Mouse (Mus musculus): ENCODE measurements at regions not wholly inside any gene's neighbourhood (a gene's known extent, or its start where the extent isn't known, plus 50 kb on each side); places are given as distances from the start of the nearest gene placed in this dataset.

- H3K4me1 ChIP-seq (ENCODE audit: control insufficient read depth in 1 of 2, insufficient read depth in 2 of 2, low read length in 2 of 2), result no peaks in the 10 kb centered on the region
- H3K27ac ChIP-seq (ENCODE audit: control insufficient read depth, low read depth, low read length), result no peak overlapping the region
- no peak overlapping the region for H3K4me3 ChIP-seq (ENCODE audit: control insufficient read depth in 1 of 2, insufficient read depth in 1 of 2, low read depth in 2 of 2, low read length in 2 of 2)
- H3K27me3 ChIP-seq (ENCODE audit: control insufficient read depth in 1 of 2, insufficient read depth in 2 of 2, low read length in 2 of 2), result no peaks in the 10 kb centered on the region
- TF ChIP-seq POLR2AphosphoS2 (IDR thresholded peaks at IDR 0.05; ENCODE audit: low read length) (no peak), CHD2 (IDR thresholded peaks at IDR 0.05; ENCODE audit: low read length) (no peak), ZNF384 (IDR thresholded peaks at IDR 0.05; ENCODE audit: low read depth, low read length) (no peak), MXI1 (IDR thresholded peaks at IDR 0.05; ENCODE audit: low read depth, low read length) (no peak), ETS1 (IDR thresholded peaks at IDR 0.05; ENCODE audit: low read depth, low read length) (no peak), TBP (IDR thresholded peaks at IDR 0.05; ENCODE audit: low read depth, low read length) (no peak), EP300 (IDR thresholded peaks at IDR 0.05; ENCODE audit: low read depth in 1 of 2, low read length in 2 of 2) (no peak), CHD1 (IDR thresholded peaks at IDR 0.05; ENCODE audit: low read depth, low read length) (no peak)
- H3K79me2 ChIP-seq (ENCODE audit: control insufficient read depth, insufficient read depth, low read length, poor library complexity), result no peaks in the 10 kb centered on the region
- DNase-seq (ENCODE audit: low read depth, low spot score), result no peak
- no peaks in the 10 kb centered on the region for H3K36me3 ChIP-seq (ENCODE audit: control insufficient read depth in 1 of 2, insufficient read depth in 2 of 2, low read length in 2 of 2)
- no peak overlapping the region for H3K9ac ChIP-seq (ENCODE audit: control insufficient read depth, low read depth, low read length, poor library complexity, severe bottlenecking)
- no peaks in the 10 kb centered on the region for H3K9me3 ChIP-seq (replicated peaks; ENCODE audit: insufficient read depth, low read length)
Measured at GRCm38 (mm10) chr3:21045981-21046380, 679.0 kb upstream of the Agtr1b start.

- H3K27ac ChIP-seq (ENCODE audit: control insufficient read depth, low read depth, low read length), result no peak overlapping the region
- TF ChIP-seq TBP (IDR thresholded peaks at IDR 0.05; ENCODE audit: low read depth, low read length), result no peak
- TF ChIP-seq RAD21 (IDR thresholded peaks at IDR 0.05; ENCODE audit: low read depth, low read length), result no peak
- TF ChIP-seq HCFC1 (IDR thresholded peaks at IDR 0.05; ENCODE audit: low read depth, low read length), result no peak
- TF ChIP-seq TAL1 (IDR thresholded peaks at IDR 0.05; ENCODE audit: low read length), result no peak
- no peak for TF ChIP-seq ETS1 (IDR thresholded peaks at IDR 0.05; ENCODE audit: low read depth, low read length)
- no peak for TF ChIP-seq MAFK (IDR thresholded peaks at IDR 0.05; ENCODE audit: borderline replicate concordance, low read depth, low read length)
- no peak for TF ChIP-seq GATA1 (IDR thresholded peaks at IDR 0.05; ENCODE audit: low read depth, low read length)
- TF ChIP-seq CTCF (IDR thresholded peaks at IDR 0.05 in 2 of 3, conservative IDR thresholded peaks at IDR 0.05 in 1 of 3; ENCODE audit: control insufficient read depth in 1 of 3, insufficient read depth in 1 of 3, low read depth in 2 of 3, low read length in 3 of 3, poor library complexity in 1 of 3, severe bottlenecking in 1 of 3), result no peak
- no peak for TF ChIP-seq NELFE (IDR thresholded peaks at IDR 0.05; ENCODE audit: low read depth, low read length)
- TF ChIP-seq USF2 (IDR thresholded peaks at IDR 0.05; ENCODE audit: borderline replicate concordance in 1 of 2, insufficient read depth in 1 of 2, low read depth in 1 of 2, low read length in 2 of 2), result no peak
- no peak for TF ChIP-seq GABPA (IDR thresholded peaks at IDR 0.05; ENCODE audit: low read depth, low read length)
- no peak for TF ChIP-seq POLR2AphosphoS5 (IDR thresholded peaks at IDR 0.05; ENCODE audit: borderline replicate concordance, low read depth, low read length)
- TF ChIP-seq MAX (IDR thresholded peaks at IDR 0.05; ENCODE audit: low read length), result no peak
- no peak for TF ChIP-seq BHLHE40 (IDR thresholded peaks at IDR 0.05; ENCODE audit: borderline replicate concordance, low read depth, low read length)
- TF ChIP-seq MYC (IDR thresholded peaks at IDR 0.05; ENCODE audit: low read depth, low read length), result no peak
- TF ChIP-seq POLR2A (IDR thresholded peaks at IDR 0.05; ENCODE audit: control insufficient read depth in 1 of 2, insufficient read depth in 1 of 2, low read depth in 1 of 2, low read length in 2 of 2, poor library complexity in 1 of 2), result no peak
- no peak for TF ChIP-seq ELF1 (IDR thresholded peaks at IDR 0.05; ENCODE audit: low read depth, low read length)
- no peaks in the 10 kb centered on the region for H3K9me3 ChIP-seq (replicated peaks; ENCODE audit: insufficient read depth, low read length)
- no peak for DNase-seq (ENCODE audit: low read depth, low spot score)
- no peak overlapping the region for H3K4me3 ChIP-seq (ENCODE audit: control insufficient read depth in 1 of 2, insufficient read depth in 1 of 2, low read depth in 2 of 2, low read length in 2 of 2)
- H3K4me1 ChIP-seq (ENCODE audit: control insufficient read depth in 1 of 2, insufficient read depth in 2 of 2, low read length in 2 of 2), result no peaks in the 10 kb centered on the region
- H3K79me2 ChIP-seq (ENCODE audit: control insufficient read depth, insufficient read depth, low read length, poor library complexity), result no peaks in the 10 kb centered on the region
- no peak overlapping the region for H3K9ac ChIP-seq (ENCODE audit: control insufficient read depth, low read depth, low read length, poor library complexity, severe bottlenecking)
- no peaks in the 10 kb centered on the region for H3K27me3 ChIP-seq (ENCODE audit: control insufficient read depth in 1 of 2, insufficient read depth in 2 of 2, low read length in 2 of 2)
- H3K36me3 ChIP-seq (ENCODE audit: control insufficient read depth in 1 of 2, insufficient read depth in 2 of 2, low read length in 2 of 2), result no peaks in the 10 kb centered on the region
Measured at GRCm38 (mm10) chr3:21025876-21026275, 658.9 kb upstream of the Agtr1b start.
